Mouse (Mus musculus) neural tube, embryonic 12.5 days (tissue): ENCODE measurements around the gene Hist1h1d. TPM values are rescaled to one million over a fixed set of nuclear protein-coding genes. Genes with fewer than 3 reads are reported as not detected.

Experiments used
- ATAC-seq: fragments of 200-750 bp; cut with Nextera tagmentation; 2 replicates; pipeline ENCODE4 v1.8.0; 2017; ENCODE audit warnings: low read depth, mild to moderate bottlenecking, moderate TSS enrichment, moderate library complexity; ENCODE audit not compliant: low FRiP score
- H3K27ac ChIP-seq: fragments of 300-500 bp; sonication (generic); 2 replicates; pipeline ENCODE4 v1.5.1; 2016
- H3K27me3 ChIP-seq: fragments of 300-500 bp; sonication (generic); replicated peaks from 2 replicates; pipeline ENCODE4 v1.6.1; 2016; ENCODE audit warnings: mild to moderate bottlenecking
- H3K36me3 ChIP-seq: fragments of 300-500 bp; sonication (generic); 2 replicates; pipeline ENCODE4 v1.6.1; 2016; ENCODE audit warnings: mild to moderate bottlenecking
- H3K4me1 ChIP-seq: fragments of 300-500 bp; sonication (generic); 2 replicates; pipeline ENCODE4 v1.6.1; 2016
- H3K4me2 ChIP-seq: fragments of 300-500 bp; sonication (generic); replicated peaks from 2 replicates; pipeline ENCODE4 v1.6.1; 2016; ENCODE audit warnings: mild to moderate bottlenecking
- H3K4me3 ChIP-seq: fragments of 300-500 bp; sonication (generic); 2 replicates; pipeline ENCODE4 v1.5.1; 2016
- H3K9ac ChIP-seq: fragments of 300-500 bp; sonication (generic); 2 replicates; pipeline ENCODE4 v1.6.1; 2016; ENCODE audit warnings: mild to moderate bottlenecking
- H3K9me3 ChIP-seq: fragments of 300-500 bp; sonication (generic); 2 replicates; pipeline ENCODE4 v1.6.1; 2016; ENCODE audit warnings: mild to moderate bottlenecking
- WGBS: fragments of 180-500 bp; shearing (Covaris S2); methylation state at CpG from one replicate; pipeline ENCODE4 v1.1.7; 2016; 5-methylcytosine and 5-hydroxymethylcytosine counted together
- polyA plus RNA-seq: library from polyadenylated mRNA; unstranded; fragments of >200 nt; fragmentation: Nextera tagmentation; extraction: Ambion mirVana; gene quantifications from 2 replicates; pipeline ENCODE4 v1.2.1, GENCODE M21; 2016

Hist1h1d gene
- polyA plus RNA-seq, 1 experiment from 2014 or later: 0.30 TPM

GRCm38 (mm10) chr13:23518295-23518603, 34.8 kb upstream of the Hist1h1d start:
- H3K9me3 ChIP-seq: no peaks in the 10 kb centered on the region
- no peaks in the 10 kb centered on the region for H3K4me1 ChIP-seq
- H3K27ac ChIP-seq: no peak overlapping the region
- no peak for ATAC-seq
- peak overlapping the region; percentile 42 for H3K4me3 ChIP-seq
- H3K27me3 ChIP-seq: no peaks in the 10 kb centered on the region
- H3K4me2 ChIP-seq: peak overlapping the region; percentile 64
- no peaks in the 10 kb centered on the region for H3K36me3 ChIP-seq
- H3K9ac ChIP-seq: no peak overlapping the region
- under 1% methylated on average over 6 of the region's 6 CpGs for WGBS

GRCm38 (mm10) chr13:23518885-23519284, 34.2 kb upstream of the Hist1h1d start:
- H3K36me3 ChIP-seq: no peaks in the 10 kb centered on the region
- no peaks in the 10 kb centered on the region for H3K9me3 ChIP-seq
- WGBS: 0% methylated on average over 6 of the region's 6 CpGs
- H3K4me1 ChIP-seq: no peaks in the 10 kb centered on the region
- H3K4me2 ChIP-seq: peak overlapping the region; percentile 64
- no peaks in the 10 kb centered on the region for H3K27me3 ChIP-seq
- H3K27ac ChIP-seq: no peak overlapping the region
- H3K9ac ChIP-seq: no peak overlapping the region
- 0 out of 2 replicates have a peak, but pooled peaks have one; percentile 24 for ATAC-seq
- peak overlapping the region; percentile 20; the same call in 1 of the 2 replicates for H3K4me3 ChIP-seq

- Histone ChIP-seq H3K4me3 (peak overlapping the region; percentile 20; the same call in 1 of the 2 replicates), H3K36me3 (no peaks in the 10 kb centered on the region), H3K4me2 (peak overlapping the region; percentile 64), H3K4me1 (0 out of 2 replicates have a peak, but pooled peaks cover under 1% of the 10 kb centered on the region), H3K27me3 (no peaks in the 10 kb centered on the region), H3K27ac (no peak overlapping the region), H3K9me3 (no peaks in the 10 kb centered on the region), H3K9ac (no peak overlapping the region)
- WGBS: under 1% methylated on average over 10 of the region's 10 CpGs
- peak; percentile 34; the same call in 1 of the 2 replicates for ATAC-seq
Measured at GRCm38 (mm10) chr13:23519416-23519815, 33.6 kb upstream of the Hist1h1d start.

- WGBS: 2% methylated on average over 14 of the region's 14 CpGs
- Histone ChIP-seq H3K4me1 (0 out of 2 replicates have a peak, but pooled peaks cover 5% of the 10 kb centered on the region), H3K27ac (no peak overlapping the region), H3K27me3 (no peaks in the 10 kb centered on the region), H3K4me2 (peak overlapping the region; percentile 18; the same call in 1 of the 2 replicates), H3K4me3 (no peak overlapping the region), H3K36me3 (no peaks in the 10 kb centered on the region), H3K9ac (no peak overlapping the region), H3K9me3 (no peaks in the 10 kb centered on the region)
- ATAC-seq: no peak
Measured at GRCm38 (mm10) chr13:23521703-23522102, 31.4 kb upstream of the Hist1h1d start.

GRCm38 (mm10) chr13:23523976-23524375, 29.1 kb upstream of the Hist1h1d start:
- WGBS: 46% methylated on average over 5 of the region's 5 CpGs
- Histone ChIP-seq H3K4me1 (peaks cover 5% of the 10 kb centered on the region; the same call in 1 of the 2 replicates), H3K36me3 (no peaks in the 10 kb centered on the region), H3K27me3 (no peaks in the 10 kb centered on the region), H3K27ac (no peak overlapping the region), H3K4me3 (no peak overlapping the region), H3K9ac (no peak overlapping the region), H3K9me3 (no peaks in the 10 kb centered on the region), H3K4me2 (no peak overlapping the region)
- no peak for ATAC-seq

GRCm38 (mm10) chr13:23524654-23525053, 28.4 kb upstream of the Hist1h1d start:
- 6% methylated on average over 5 of the region's 5 CpGs for WGBS
- Histone ChIP-seq H3K4me1 (peaks cover 5% of the 10 kb centered on the region; the same call in 1 of the 2 replicates), H3K4me2 (peak overlapping the region; percentile 28; the same call in 1 of the 2 replicates), H3K4me3 (no peak overlapping the region), H3K36me3 (no peaks in the 10 kb centered on the region), H3K9me3 (no peaks in the 10 kb centered on the region), H3K27ac (no peak overlapping the region), H3K9ac (no peak overlapping the region), H3K27me3 (no peaks in the 10 kb centered on the region)
- no peak for ATAC-seq

- Histone ChIP-seq H3K4me2 (peak overlapping the region; percentile 54), H3K9me3 (no peaks in the 10 kb centered on the region), H3K27me3 (no peaks in the 10 kb centered on the region), H3K9ac (no peak overlapping the region), H3K4me3 (peak overlapping the region; percentile 29), H3K4me1 (peaks cover 5% of the 10 kb centered on the region; the same call in 1 of the 2 replicates), H3K27ac (no peak overlapping the region), H3K36me3 (no peaks in the 10 kb centered on the region)
- 2% methylated on average over 10 of the region's 10 CpGs for WGBS
- no peak for ATAC-seq
Measured at GRCm38 (mm10) chr13:23525901-23526300, 27.2 kb upstream of the Hist1h1d start.

GRCm38 (mm10) chr13:23526312-23526711, 26.8 kb upstream of the Hist1h1d start:
- H3K4me3 ChIP-seq: peak overlapping the region; percentile 29
- H3K9ac ChIP-seq: peak overlapping the region; percentile 48
- H3K27ac ChIP-seq: peak overlapping the region; percentile 2; the same call in 1 of the 2 replicates
- H3K4me2 ChIP-seq: peak overlapping the region; percentile 54
- H3K36me3 ChIP-seq: no peaks in the 10 kb centered on the region
- WGBS: under 1% methylated on average over 17 of the region's 17 CpGs
- no peaks in the 10 kb centered on the region for H3K9me3 ChIP-seq
- peaks cover 5% of the 10 kb centered on the region; the same call in 1 of the 2 replicates for H3K4me1 ChIP-seq
- ATAC-seq: no peak
- H3K27me3 ChIP-seq: no peaks in the 10 kb centered on the region

- peaks cover 15% of the 10 kb centered on the region for H3K4me1 ChIP-seq
- H3K27me3 ChIP-seq: no peaks in the 10 kb centered on the region
- no peaks in the 10 kb centered on the region for H3K36me3 ChIP-seq
- no peak overlapping the region; the same call in 1 of the 2 replicates for H3K27ac ChIP-seq
- no peak for ATAC-seq
- WGBS: 41% methylated on average over 5 of the region's 5 CpGs
- H3K9me3 ChIP-seq: no peaks in the 10 kb centered on the region
- no peak overlapping the region for H3K9ac ChIP-seq
- H3K4me3 ChIP-seq: no peak overlapping the region
- H3K4me2 ChIP-seq: peak overlapping the region; percentile 42
Measured at GRCm38 (mm10) chr13:23529005-23529404, 24.1 kb upstream of the Hist1h1d start.

GRCm38 (mm10) chr13:23529480-23530165, 23.4 kb upstream of the Hist1h1d start:
- 30% methylated on average over 2 of the region's 2 CpGs for WGBS
- H3K4me3 ChIP-seq: peak overlapping the region; percentile 52
- peaks cover 17% of the 10 kb centered on the region for H3K4me1 ChIP-seq
- ATAC-seq: no peak
- no peaks in the 10 kb centered on the region for H3K36me3 ChIP-seq
- no peaks in the 10 kb centered on the region for H3K27me3 ChIP-seq
- H3K27ac ChIP-seq: no peak overlapping the region
- H3K9ac ChIP-seq: peak overlapping the region; percentile 73; the same call in 1 of the 2 replicates
- H3K4me2 ChIP-seq: peak overlapping the region; percentile 70
- no peaks in the 10 kb centered on the region for H3K9me3 ChIP-seq

GRCm38 (mm10) chr13:23530181-23530900, 22.7 kb upstream of the Hist1h1d start:
- H3K9ac ChIP-seq: peak overlapping the region; percentile 73
- peak overlapping the region; percentile 70 for H3K4me2 ChIP-seq
- H3K4me3 ChIP-seq: peak overlapping the region; percentile 52
- no peak for ATAC-seq
- peak overlapping the region; percentile 89 for H3K27ac ChIP-seq
- H3K36me3 ChIP-seq: no peaks in the 10 kb centered on the region
- H3K27me3 ChIP-seq: no peaks in the 10 kb centered on the region
- H3K4me1 ChIP-seq: peaks cover 16% of the 10 kb centered on the region
- H3K9me3 ChIP-seq: no peaks in the 10 kb centered on the region
- WGBS: under 1% methylated on average over 20 of the region's 20 CpGs
